Mouse (Mus musculus): ENCODE measurements at regions not wholly inside any gene's neighbourhood (a gene's known extent, or its start where the extent isn't known, plus 50 kb on each side); places are given as distances from the start of the nearest gene placed in this dataset.

DNA sequence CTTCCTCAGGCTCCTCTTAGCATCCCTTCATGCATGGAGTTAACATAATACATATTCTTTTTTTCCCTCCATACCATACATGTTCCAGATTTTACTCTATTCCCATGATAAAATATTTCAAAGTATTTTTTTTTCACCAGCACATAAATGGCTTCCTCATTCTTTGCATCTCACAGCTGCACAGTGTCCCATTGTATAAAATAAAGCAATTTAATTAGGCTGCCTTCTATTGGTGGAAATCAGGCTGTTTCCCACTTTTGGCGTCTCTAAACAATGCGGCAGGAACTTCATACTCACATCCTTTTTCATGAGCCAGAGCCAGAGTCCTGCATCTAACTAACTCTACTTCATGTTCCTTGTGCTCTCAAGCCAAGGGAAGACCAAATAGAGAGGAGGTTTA, 54.9 kb upstream of the Akap13 start:
- no peak for DNase-seq

DNA sequence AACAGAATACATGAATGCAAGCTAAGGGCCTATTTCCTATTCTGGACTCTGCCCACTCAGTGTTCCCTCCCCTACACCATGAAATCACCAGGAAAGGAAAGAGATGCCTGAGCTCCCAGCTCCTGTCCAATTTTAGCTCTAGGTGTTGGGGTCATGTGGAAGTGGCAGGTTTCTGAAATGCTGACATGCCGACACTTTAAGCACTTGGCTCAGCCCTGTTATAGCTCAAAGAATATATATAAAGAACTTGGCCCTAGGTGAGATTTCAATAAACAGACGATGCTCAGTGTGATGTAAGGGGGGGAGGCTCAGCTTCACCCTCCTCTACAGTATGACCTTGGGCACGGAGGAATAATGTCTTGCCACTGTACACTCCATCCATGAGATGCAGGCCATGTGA, 50.4 kb upstream of the Akap13 start:
- no peak for DNase-seq

Data from lung, postnatal 4 days (tissue).